Mouse (Mus musculus) megakaryocyte, embryonic 14.5 days (primary cell): ENCODE results near the gene Gm43738. TPM values are rescaled to one million over a fixed set of nuclear protein-coding genes. Genes with fewer than 3 reads are reported as not detected.

Experiments
- H3K27me3 ChIP-seq: replicated peaks from 2 replicates; pipeline ENCODE3; 2012; ENCODE audit warnings: inconsistent platforms
- H3K36me3 ChIP-seq: replicated peaks from 2 replicates; pipeline ENCODE3; 2012; ENCODE audit warnings: low read length, inconsistent platforms, mixed read lengths
- H3K4me1 ChIP-seq: 2 replicates; pipeline ENCODE4 v1.6.1; 2012; ENCODE audit warnings: inconsistent platforms
- H3K4me3 ChIP-seq: replicated peaks from 2 replicates; pipeline ENCODE3; 2012; ENCODE audit warnings: moderate library complexity, mild to moderate bottlenecking, inconsistent platforms
- H3K9me3 ChIP-seq: 2 replicates; pipeline ENCODE4 v1.6.1; 2012; ENCODE audit warnings: inconsistent platforms
- FLI1 ChIP-seq: IDR thresholded peaks from 2 replicates; pipeline ENCODE4 v1.6.1; 2012; ENCODE audit warnings: low read length, inconsistent platforms, mixed read lengths
- GATA1 ChIP-seq: IDR thresholded peaks from 3 replicates; pipeline ENCODE4 v1.6.1; 2012; ENCODE audit warnings: mixed read lengths, low read length, inconsistent platforms, borderline replicate concordance
- polyA plus RNA-seq: library from polyadenylated mRNA; stranded (reverse); fragments of >175 nt; gene quantifications from 2 replicates; pipeline ENCODE4 v1.2.3, GENCODE M21; 2012; ENCODE audit warnings: low replicate concordance; ENCODE audit not compliant: insufficient read depth

The Gm43738 gene
- polyA plus RNA-seq, 1 experiment, result 14.8 TPM

DNA sequence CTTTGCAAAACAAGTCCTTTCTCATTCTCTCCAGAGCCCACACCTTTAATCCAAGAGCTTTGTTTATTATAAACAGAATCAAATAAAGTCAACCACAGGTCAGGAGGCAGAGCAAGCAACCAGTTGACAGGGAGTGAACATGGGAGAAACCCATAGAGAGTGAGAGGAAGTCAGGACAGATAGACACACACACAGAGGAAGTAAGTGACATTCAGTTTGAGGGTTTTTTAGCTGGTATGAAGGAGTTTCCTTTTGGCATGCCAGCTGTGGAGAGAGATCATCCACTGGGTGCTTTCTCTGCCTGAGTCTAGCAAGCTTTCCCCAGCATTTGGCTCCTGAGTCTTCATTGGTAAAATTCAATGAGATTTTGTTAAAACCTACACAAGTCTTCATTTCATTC lies 6.0 kb upstream of the Gm43738 start:
- peak overlapping the region; percentile 53 for H3K4me3 ChIP-seq
- TF ChIP-seq FLI1, result 0 out of 2 replicates have a peak, but pooled peaks have one; percentile 11
- TF ChIP-seq GATA1, result peak; percentile 32; the same call in 1 of the 3 replicates
- H3K9me3 ChIP-seq, result no peaks in the 10 kb centered on the region
- no peaks in the 10 kb centered on the region for H3K27me3 ChIP-seq
- H3K4me1 ChIP-seq, result peaks cover 70% of the 10 kb centered on the region
- no peaks in the 10 kb centered on the region for H3K36me3 ChIP-seq

DNA sequence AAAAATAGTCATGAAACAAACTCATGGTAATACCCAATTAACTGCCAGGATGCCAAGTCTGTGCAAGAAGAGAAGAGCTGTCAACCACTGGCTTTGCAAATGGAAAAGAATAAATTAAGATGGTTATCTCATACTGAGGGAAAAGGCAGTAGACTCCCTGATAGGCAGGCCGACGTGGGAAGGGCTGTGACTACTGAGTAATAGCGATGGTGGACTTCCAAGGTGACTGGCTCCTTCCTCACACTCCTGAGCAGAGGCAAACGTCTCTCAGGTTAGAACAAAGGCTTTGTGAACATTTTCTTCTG lies 2.3 kb upstream of the Gm43738 start:
- H3K4me3 ChIP-seq, result peak overlapping the region; percentile 59
- peaks cover 80% of the 10 kb centered on the region for H3K4me1 ChIP-seq
- peaks cover 25% of the 10 kb centered on the region for H3K36me3 ChIP-seq
- TF ChIP-seq FLI1 (no peak), GATA1 (no peak)
- no peaks in the 10 kb centered on the region for H3K27me3 ChIP-seq
- H3K9me3 ChIP-seq, result no peaks in the 10 kb centered on the region

DNA sequence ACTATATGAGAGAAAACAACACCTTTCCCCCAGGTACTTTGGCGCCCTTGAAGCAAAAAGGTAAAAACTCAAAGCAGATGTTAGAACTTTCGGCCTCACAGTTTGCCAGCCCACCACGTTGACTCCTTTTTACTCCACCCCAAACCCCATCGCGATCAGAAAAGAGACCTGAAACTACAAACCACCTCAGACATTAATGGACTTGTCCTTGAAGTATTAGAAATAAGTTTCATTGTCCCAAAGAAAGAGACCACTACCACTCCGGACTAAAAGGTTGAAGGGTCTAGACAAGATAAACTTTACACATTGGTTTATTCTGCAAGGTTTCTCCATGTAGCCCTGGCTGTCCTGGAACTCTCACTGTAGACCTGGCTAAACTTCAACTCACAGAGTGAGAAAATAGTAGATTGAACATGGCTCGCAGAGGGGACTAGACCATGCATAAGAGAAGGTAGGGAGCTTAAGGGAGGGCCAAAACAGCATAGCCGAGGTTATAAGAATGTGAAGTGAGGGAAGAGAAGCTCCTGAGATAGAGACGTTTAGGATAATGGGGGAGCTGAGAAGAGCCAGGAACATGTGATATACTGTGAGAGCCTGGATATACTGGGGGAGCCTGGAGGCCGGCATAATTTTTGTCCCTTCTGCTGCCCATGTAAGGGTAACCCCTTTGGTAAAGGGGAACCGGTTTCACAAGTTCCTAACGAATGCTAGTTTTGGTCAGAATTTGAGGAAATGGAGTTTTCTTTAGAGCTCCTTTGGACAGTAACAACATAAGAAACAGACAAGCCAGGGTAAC lies 1.8 kb upstream of the Gm43738 start:
- TF ChIP-seq FLI1, result no peak
- no peak for TF ChIP-seq GATA1
- no peaks in the 10 kb centered on the region for H3K27me3 ChIP-seq
- H3K36me3 ChIP-seq, result peaks cover 30% of the 10 kb centered on the region
- no peaks in the 10 kb centered on the region for H3K9me3 ChIP-seq
- peak overlapping the region; percentile 92 for H3K4me3 ChIP-seq
- H3K4me1 ChIP-seq, result peaks cover 80% of the 10 kb centered on the region

DNA sequence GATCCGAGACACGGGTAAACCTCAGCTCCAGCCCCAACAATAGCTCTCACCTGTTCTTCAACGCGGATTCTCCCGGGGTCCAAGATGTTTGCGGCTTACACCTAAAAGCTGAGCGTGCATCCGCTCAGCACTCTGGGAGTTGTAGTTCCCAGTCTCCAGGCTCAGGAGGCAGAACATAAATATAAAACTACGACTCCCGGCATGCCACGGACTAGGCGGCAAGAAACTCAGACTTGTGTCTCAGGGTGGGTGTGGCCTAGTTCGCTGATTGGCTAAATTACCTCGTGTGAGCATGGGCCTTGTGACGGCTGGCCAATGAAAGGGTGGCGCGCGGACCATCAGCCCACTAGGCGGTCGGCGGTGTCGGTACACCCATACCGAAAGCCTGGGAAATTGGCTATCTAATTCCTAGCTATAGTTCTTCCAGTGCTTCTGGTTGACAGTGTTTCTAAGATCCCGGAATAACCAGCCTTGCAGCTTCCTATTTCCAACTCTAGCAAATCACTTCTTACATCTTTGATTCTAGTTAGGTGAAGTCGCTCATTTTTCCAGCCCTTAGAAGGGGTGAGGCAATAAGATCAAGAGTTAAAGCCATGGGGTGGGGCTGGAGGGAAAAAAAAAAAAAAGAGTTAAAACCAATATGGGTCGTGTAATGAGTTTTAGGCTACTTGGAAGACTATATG lies 1.1 kb upstream of the Gm43738 start, which contains the start of gene Fdps:
Gene Fdps, minus strand, starts transcription at position 148 of the 683 bp plus-strand sequence.
- Histone ChIP-seq H3K36me3 (peaks cover 38% of the 10 kb centered on the region), H3K4me3 (peak within 1 kb of the TSS; percentile 92), H3K27me3 (no peaks in the 10 kb centered on the region), H3K4me1 (peaks cover 80% of the 10 kb centered on the region), H3K9me3 (no peaks in the 10 kb centered on the region)
- TF ChIP-seq FLI1, result no peak
- no peak for TF ChIP-seq GATA1

DNA sequence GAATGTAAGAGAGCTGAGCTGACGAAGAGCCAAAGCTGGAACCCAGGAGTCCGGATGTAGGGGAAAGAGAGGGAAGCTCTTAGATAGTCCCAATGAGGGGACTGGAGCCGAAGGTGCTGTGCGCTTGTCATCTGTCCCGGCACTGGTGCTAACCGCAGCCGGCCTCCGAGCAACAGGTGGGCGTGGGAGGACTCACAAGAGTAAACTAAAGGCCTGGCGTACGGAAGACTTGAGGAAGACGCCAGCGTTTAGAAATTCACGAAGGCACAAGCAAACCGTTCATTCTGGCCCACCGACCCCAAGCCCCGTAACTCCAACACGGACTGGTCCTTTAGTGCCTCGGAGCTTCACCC lies 536 bp upstream of the Gm43738 start:
- Histone ChIP-seq H3K27me3 (no peaks in the 10 kb centered on the region), H3K4me1 (peaks cover 80% of the 10 kb centered on the region), H3K36me3 (peaks cover 43% of the 10 kb centered on the region), H3K9me3 (no peaks in the 10 kb centered on the region), H3K4me3 (peak overlapping the region; percentile 92)
- no peak for TF ChIP-seq FLI1
- no peak for TF ChIP-seq GATA1

DNA sequence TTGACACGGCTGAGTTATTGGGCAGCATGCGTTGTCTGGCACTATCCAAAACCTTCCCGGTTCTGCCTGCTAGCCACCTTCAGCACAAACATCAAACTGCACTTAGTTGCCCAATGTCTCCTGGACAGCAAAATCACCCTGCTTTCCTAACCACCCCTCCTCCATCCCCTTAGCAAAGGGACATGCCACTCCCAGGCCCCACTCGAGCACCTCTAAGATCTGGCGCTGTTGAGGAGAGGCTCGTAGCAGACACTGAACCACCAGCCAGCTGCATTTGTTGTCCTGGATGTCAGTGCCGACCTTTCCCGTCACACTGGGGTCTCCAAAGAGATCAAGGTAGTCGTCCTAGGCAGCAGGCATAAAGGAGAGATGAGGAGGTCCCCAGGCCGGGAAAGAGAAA lies 6.9 kb downstream of the Gm43738 start:
- peaks cover 64% of the 10 kb centered on the region for H3K36me3 ChIP-seq
- TF ChIP-seq GATA1 (no peak), FLI1 (no peak)

DNA sequence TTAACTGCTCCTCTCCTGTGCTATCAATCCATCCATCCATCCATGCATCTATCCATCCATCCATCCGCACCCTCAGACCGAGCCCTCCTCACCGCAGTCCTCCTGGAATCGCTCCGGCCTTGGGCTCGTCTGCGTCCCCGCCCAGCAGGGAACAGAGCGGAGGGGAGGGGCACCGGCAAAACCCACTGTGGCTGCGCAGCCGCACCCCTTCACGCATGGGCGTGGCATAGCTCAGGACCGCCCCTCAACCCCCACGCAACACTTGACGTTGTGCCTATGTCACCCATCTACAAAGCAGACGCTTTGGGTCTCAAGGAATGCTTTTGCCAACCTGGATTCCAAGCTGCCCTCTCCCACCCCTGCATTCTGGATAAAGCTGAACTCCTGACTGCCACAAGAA lies 7.7 kb downstream of the Gm43738 start, which contains the start of gene Rusc1:
Gene Rusc1, minus strand, starts transcription at position 137 of the 400 bp plus-strand sequence.
- H3K36me3 ChIP-seq, result peaks cover 62% of the 10 kb centered on the region
- H3K4me3 ChIP-seq, result peak within 1 kb of the TSS; percentile 12
- peaks cover 76% of the 10 kb centered on the region for H3K4me1 ChIP-seq
- no peaks in the 10 kb centered on the region for H3K9me3 ChIP-seq
- H3K27me3 ChIP-seq, result peaks cover 16% of the 10 kb centered on the region
- TF ChIP-seq GATA1 (no peak), FLI1 (no peak)

More for the DNA sequence above, 6.9 kb downstream of the Gm43738 start:
- Histone ChIP-seq H3K4me3 (no peak overlapping the region), H3K9me3 (no peaks in the 10 kb centered on the region), H3K4me1 (peaks cover 76% of the 10 kb centered on the region), H3K27me3 (peaks cover 16% of the 10 kb centered on the region)

DNA sequence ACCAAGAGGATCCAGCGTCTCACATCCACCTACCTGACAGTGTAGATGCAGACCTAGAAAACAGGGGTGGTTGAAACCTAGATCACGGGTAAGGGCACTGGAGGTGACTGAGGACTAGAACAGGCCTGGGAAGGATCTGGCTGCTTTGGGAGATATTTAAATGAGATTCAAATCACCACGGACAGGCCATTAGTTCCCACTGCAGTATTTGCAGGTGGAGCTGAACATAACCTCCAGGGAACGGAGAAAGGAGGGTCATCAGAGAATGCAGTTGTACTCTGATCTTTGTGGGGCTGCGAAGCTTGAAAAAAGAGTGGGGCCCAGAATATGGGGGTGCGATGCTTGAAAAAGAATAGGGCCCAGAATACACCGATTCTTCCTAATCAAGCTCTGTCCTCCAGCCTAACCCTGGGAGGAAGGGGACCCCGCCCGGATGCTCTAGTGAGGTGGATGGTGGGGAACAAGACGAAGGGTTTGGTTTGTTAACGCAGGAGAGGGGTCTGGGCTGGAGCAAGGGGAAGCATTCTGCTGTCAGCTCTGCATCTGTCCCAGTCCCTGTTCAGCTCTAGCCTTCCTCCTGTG lies 8.3 kb downstream of the Gm43738 start:
- H3K27me3 ChIP-seq, result peaks cover 16% of the 10 kb centered on the region
- TF ChIP-seq FLI1 (no peak), GATA1 (no peak)
- H3K9me3 ChIP-seq, result no peaks in the 10 kb centered on the region
- H3K4me1 ChIP-seq, result peaks cover 76% of the 10 kb centered on the region
- H3K4me3 ChIP-seq, result peak overlapping the region; percentile 12
- H3K36me3 ChIP-seq, result peaks cover 62% of the 10 kb centered on the region

DNA sequence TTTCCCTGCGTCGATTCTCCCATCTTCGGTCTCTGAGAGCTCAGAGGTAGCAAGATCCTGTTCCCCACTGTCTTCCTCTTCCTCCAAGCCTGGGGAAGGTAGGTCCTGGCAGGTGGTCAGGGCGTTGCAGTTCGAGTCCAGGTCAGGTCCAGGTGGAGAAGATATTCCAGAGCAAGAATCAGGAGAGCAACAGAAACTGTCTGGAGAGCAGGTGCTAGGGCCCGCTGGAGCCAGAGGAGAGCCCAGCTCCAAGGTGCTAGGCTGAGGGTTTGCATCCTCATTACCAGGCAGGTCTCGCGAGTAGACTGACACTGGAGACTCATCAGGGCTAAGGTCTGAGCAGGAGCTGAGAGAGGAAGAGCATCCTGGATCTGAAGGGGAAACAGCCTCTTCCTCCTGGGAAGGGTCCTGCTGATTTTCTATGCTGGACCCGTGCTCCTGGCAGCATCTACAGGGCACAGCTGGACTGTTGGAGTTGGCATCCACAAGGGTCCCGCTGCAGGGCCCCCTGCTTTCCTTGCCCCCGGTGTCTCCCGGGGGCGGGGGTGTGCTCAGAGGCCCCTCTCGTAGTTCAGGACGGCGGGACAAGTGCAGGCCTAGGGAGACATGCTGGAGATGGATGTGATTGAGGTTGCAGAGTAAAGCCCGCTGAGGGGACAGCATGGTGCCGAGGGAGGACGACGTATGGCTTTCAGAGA lies 8.9 kb downstream of the Gm43738 start:
- Histone ChIP-seq H3K4me3 (peak overlapping the region; percentile 96), H3K9me3 (no peaks in the 10 kb centered on the region), H3K27me3 (peaks cover 16% of the 10 kb centered on the region), H3K4me1 (peaks cover 76% of the 10 kb centered on the region), H3K36me3 (peaks cover 62% of the 10 kb centered on the region)
- no peak for TF ChIP-seq GATA1
- TF ChIP-seq FLI1, result no peak
